Mouse (Mus musculus): ENCODE measurements at regions not wholly inside any gene's neighbourhood (a gene's known extent, or its start where the extent isn't known, plus 50 kb on each side); places are given as distances from the start of the nearest gene placed in this dataset.

DNA sequence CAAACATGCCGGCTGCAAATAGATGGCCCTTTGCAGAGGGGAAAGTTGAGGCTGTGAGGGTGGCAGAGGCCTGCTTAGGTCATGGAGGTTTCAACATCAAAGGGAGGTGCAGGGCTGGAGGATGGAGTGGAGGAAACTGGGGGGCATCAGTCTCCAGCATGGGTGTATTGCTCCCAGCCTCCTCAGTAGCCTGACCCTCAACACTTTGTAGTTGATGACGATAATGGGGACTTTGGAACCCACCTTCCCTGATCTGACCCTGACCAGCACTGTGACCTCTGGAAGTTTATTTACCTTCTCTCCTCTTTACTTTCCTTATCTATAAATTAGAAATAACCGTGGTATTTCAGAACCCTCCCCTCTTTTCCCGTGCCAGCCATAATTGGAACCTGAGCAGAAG is 56.2 kb downstream of the Gm26897 start:
- DNase-seq: no peak

DNA sequence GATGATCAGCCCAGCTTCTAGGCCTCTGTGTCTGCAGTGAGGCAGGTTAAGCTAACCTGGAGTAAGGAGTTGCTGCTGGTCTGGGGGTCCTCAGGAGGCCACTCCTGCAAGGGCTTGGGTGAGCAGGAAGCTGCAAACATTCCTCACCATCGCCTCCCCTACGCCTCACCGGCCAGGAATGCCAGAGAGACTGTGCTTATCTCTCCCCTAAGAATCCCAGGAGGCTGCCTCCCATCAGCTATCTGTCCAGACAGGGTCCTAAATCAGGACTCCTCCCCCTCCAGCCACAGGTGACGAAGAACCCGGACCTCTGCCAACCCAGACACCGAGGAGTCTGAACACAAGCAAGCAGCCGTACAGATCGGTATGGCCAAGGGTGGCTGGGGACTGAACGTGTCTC is 56.8 kb downstream of the Gm26897 start:
- no peak for DNase-seq

DNA sequence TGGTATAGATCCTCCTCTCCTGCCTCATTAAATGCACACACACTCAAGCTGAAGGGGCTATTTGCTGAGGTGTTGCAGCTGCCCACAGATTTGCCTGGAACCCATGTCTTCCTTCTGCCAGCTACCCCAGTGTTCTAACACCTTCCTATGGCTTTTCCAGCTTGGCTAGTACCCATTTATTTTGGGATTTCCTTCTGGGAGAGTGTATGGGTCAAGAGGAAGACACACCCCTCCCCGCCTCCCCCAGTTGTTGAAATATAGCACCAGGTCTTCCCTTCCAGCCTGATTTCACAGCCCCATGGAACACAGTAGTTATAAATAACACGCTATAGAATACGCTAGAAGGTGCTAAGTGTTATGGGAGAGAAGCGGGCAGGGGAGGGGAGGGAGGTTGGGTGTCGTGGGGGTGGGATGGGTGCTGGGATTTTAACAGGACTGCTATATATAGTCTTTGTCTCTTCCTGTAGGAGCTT is 57.4 kb downstream of the Gm26897 start:
- DNase-seq: no peak

DNA sequence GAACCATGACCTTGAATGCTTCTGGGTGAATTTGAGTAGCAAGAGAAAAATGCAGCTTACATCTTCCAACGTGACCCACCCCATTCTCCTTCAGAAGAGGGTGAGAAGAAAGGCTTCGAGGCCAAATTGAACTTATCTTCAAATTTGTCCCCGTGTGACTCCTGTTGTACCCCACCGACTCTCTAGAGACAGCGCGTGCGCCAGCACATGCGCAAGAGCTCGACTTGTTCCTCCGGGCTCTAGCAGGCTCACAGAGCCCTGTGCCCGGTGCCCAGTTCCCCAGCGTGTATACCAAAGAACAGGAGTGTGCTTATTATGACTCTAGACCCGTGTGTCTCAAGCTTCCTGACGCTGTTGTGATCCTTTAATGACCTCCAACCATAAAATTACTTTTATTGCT is 59.0 kb downstream of the Gm26897 start:
- DNase-seq: no peak

DNA sequence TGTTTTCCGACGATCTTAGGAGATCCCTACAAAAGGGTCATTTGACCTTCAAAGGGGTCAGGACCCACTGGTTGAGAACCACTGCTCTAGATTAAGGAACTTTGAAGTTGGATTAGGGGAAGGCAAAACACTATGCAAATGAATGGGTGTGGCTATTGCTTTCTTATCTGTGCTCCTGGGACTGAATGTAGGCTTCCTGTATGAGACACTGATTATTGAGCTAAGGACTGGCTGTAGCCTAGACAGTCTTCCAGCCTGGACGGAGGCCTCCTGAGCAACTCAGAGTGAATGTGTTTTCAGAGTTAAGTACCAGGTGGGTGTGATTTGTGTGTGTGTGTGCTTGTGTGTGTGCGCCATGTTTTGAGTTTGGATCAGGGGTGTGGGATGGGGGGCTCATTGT is 59.5 kb downstream of the Gm26897 start:
- no peak for DNase-seq

GRCm38 (mm10) chr5:111796889-111797288 is 63.2 kb downstream of the Gm26897 start:
- DNase-seq: no peak

DNA sequence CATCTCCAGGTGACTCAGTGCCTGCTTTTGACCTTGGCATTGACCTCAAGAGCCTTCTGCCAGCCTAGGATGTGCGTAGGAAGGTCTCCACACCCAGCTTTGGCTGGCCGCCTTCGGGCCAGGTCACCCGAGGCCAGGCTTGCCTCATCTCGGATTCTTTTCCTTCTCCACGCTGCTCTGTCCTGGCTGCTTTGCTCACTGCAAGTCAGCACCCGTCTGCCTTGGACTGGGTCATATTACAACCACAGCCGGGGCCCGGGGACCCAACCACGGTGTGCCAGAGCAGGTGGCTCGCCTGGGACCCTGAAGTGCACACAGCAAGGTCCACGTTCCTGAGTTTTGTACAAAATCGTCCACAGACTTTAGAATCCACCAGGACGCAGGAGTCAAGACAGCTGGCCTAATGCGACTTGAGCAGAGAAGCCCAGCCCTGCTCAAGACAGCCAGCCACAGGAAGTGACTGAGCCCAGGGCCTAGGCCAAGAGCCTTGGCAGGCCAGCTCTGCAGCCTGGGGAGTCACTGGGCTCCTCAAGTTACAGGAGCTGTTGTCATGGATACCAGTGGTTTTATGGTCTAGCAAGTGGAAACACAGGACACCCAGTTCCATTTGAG is 66.1 kb downstream of the Gm26897 start:
- DNase-seq: peak; percentile 8 to 11

DNA sequence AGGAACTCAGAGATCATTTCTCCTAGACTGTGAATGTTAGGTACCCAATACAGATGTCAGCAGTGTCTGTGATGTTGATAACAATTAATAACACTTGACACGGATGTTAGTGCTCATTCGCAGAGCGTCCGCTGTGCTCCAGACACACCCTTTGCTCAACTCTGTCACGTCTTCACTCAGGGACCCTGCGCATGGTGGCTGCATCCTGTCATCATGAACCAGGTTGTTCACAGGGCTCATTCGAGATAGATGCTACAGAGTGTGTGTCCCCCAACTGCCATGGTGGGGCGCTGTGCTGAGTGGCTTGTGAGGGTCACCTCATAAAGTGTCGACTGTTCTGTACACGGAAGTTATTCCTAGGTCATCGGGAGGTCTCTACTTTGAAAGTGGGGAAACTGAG is 66.8 kb downstream of the Gm26897 start:
- DNase-seq: no peak

GRCm38 (mm10) chr5:111801051-111801450 is 67.3 kb downstream of the Gm26897 start:
- no peak for DNase-seq

GRCm38 (mm10) chr5:111804542-111804941 is 70.8 kb downstream of the Gm26897 start:
- no peak for DNase-seq

GRCm38 (mm10) chr5:111805150-111805549 is 71.4 kb downstream of the Gm26897 start:
- DNase-seq: no peak

- DNase-seq: no peak
These were observed 72.1 kb downstream of the Gm26897 start for GRCm38 (mm10) chr5:111805761-111806191.

DNA sequence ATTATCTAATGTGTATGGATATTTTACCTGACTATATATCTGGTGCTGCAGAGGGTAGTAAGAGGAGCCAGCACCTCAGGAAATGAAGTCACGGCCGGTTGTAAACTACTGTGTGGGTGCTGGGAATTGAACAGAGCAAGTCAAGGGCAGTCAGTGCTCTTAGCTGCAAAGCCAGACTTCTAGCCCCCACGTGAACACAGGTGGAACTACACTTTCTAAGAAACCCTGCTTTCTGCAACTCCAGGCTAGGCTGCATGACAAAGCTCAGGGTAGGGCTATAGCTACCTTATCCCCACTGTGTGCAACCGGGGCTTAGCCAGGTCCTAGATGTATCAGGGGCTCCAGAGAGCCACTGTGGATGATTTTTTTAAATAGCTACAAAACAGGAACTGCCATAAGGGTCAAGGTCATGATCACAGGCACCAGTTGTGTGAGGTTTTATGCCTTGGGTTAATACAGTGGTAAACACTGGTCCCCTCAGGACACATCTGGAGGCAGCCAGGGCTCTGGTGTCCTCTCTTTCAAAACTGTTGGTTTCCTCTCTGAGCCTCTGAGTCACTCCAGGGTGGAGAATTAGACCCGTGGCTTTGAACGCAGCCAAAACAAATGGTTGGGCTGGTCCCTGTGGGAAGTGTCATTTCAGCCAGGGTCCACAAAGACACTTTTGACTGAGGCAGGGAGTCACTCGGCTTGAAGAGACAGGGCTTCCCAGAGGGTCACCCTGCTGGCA is 76.5 kb downstream of the Gm26897 start:
- DNase-seq: no peak

DNA sequence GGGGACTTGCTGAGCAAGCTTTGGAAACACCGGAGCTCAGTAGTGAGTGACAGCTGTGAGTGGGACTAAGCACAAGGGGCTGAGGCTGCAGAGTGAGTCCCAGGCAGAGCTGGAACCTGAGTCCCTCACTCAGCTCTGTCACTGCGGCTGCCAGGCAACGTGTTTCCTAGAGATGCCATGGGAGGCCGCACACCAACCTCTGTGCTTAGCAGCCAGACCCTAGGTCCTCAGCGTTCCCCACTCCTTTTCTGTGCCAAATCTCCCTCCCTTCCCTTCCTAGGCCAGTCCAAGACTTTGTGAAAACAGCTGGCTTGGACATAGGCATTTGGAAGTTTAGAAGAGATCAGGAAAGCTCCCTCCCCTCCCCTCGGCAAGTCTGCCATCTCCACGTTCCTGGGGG is 78.9 kb downstream of the Gm26897 start:
- no peak for DNase-seq

GRCm38 (mm10) chr5:111813090-111813753 is 79.5 kb downstream of the Gm26897 start:
- DNase-seq: no peak

- no peak for DNase-seq
These were observed 81.4 kb downstream of the Gm26897 start for GRCm38 (mm10) chr5:111814893-111815760.

GRCm38 (mm10) chr5:111820963-111821362 is 87.2 kb downstream of the Gm26897 start:
- no peak for DNase-seq

GRCm38 (mm10) chr5:111822882-111823281 is 89.2 kb downstream of the Gm26897 start:
- DNase-seq: no peak

GRCm38 (mm10) chr5:111823420-111823819 is 89.7 kb downstream of the Gm26897 start:
- no peak for DNase-seq

- DNase-seq: no peak
These were observed 90.1 kb downstream of the Gm26897 start for GRCm38 (mm10) chr5:111823842-111824241.

DNA sequence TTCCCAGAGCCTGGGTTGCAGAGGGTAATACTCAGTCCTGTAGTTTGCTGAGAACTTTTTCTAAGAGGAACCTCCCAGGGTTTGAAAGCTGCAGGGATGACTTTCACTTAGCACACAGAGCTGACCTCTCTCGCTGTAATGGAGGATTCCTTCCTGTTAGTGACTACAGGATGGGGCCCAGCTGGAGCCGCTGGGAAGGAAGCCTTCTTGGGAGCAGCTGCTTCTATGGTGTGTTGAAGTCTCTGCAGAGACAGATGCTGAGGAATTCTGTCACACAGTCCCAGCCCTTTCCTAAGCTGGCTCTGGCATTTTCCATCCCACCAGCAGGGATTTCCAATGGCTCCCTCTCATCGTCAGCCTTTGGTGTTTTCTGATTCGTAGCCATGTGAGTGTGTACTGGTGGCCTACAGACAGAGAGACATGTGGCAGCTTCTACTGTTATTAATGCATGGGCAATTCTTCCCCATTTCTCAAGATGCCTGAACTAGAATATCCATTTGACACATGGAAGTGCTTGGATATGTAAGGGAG is 90.9 kb downstream of the Gm26897 start:
- DNase-seq: no peak

DNA sequence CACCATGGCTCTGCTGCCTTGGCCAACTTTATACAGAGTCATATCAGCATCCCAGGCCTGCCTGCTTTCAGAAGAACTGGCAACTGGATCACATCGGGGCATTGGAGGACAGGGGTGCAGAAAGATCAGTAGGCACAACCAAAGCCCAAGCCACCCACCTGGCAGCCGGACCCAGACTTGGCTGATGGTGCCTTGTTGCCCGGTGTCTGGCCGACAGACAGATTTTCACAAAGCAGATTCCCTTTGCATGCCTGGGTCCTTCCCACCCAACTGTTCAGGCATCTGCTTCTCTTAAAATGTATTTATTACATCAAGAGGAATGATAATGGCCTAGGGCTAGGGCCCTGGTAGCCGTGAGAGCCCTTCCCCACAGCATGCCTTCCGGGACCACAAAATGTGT is 96.2 kb downstream of the Gm26897 start:
- no peak for DNase-seq
